Mouse (Mus musculus) 3T3-L1 (cell line): Measurements from ENCODE around the gene Ccser1.
A peak's percentile ranks its signal among the peaks of the same experiment; 100 is the strongest.

ENCODE experiments used
- DNase-seq: peaks from one replicate; pipeline ENCODE4 v3.0.0-alpha.2; 2015; ENCODE audit warnings: low read depth, low spot score

Ccser1 gene

DNA sequence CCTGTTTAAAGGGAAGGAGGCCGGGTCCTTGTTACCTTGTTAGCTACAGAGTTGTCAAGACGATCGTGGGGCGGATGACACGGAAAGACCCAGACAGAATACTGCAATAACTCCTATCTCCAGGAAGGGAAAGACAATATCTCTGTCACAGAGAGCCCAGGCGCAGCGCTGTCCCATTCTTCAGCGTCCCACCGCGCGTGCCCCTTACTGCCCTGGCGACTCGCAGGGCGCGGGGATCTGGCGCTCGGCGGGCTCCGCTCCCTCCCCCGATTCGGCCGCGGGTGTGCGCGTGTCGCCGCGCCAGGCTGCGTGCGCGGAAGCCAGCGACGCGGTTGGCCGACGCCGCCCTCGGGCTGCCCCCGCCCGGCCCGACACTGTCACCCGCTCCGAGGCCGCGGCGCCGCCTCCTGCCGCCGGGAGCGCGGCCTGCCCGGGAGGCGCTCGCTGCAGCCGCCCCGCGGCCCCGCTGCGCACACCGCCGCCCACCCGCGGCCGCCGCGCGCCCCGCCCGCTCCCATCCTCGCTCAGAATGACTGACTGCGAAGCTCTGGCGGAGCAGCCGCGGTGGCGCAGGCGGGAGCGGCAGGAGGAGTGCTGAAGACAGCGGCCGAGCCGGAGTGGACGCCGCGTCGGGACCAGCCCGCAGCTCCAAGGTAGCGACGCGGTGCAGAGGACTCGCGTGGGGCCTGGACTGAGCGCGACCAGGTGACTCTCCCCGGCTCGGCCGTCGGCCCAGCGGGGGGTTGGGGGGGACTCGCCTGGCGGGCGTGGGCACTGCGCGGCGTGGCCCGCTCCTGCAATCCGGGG is at the start of gene Ccser1:
Gene Ccser1 (plus strand): TSS at position 376 of the 807 bp plus-strand sequence.
- no peak for DNase-seq

DNA sequence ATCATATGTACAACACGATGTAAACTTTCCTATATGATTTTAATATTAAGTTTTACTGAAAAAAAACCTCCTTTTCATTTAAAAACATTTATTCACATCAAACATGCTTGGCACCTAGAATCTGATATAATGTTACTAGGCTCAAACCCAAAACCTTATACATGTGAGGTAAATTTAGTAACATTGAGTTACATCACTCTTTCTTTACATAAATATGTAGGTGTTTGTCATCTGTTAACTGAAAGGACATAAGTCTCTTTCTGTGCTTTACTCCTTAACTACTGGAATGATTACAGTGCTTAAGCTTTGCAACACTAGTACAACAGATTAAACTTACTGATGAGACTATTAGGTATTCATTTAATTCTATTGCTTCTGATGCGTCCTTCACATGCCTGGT is 43.7 kb upstream of the Ccser1 start:
- no peak for DNase-seq

DNA sequence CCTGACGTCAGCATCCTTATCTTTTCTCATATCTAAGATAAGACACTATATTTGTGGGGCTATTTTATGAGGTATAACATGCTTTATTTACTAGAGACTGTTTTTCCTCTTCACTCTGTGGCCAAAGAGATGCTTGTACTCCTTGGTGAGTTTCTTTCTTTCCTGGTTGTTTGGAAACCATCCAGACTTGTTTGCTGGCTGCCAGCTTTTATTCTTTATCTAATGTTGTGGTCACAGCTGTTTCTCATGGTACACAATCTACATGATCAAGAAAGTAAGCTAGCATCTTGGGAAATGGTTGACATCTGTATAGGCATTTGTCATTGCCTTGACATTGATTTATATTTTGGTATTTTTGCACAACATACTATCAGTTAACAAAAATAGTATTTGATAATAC is 37.1 kb upstream of the Ccser1 start:
- DNase-seq, result peak; percentile 74

DNA sequence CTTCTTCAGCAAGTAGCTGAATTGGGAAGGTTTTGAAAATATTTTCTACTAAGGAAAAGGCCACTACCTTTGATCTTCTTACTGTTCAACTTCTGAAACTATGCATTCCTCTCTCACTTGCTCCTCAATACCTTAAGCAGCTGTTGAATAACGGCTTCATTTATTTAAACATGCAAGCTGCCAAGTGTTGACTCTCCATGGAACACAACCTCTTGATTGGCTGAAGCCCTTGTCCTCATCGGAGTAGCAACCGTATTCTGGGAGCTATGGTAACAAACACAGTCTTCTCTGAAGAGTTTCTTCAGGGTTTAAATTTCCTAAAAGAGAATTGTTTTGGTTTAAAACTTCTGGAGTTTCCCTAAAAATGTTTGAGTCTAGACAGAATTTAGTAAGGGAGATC is 27.2 kb upstream of the Ccser1 start:
- DNase-seq, result no peak

DNA sequence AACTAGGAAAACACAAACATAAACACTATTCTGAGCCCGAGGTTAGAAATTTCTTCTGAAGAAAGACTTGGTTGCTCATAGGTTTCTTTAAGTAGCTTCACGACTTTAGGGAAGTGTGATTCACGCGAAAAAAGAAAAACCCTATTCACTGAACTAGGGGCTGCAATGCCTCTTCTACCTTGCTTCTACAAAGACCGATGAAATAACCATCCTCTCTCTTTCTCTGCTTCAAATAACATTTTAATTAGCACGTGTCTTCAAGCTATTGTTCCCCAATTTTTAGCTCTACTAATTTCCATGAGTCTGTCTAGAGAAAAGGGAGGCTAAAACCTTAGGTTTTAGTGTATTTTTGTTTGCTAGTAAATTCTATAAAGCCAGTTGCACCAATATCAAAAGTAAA is 25.5 kb upstream of the Ccser1 start:
- DNase-seq, result no peak

DNA sequence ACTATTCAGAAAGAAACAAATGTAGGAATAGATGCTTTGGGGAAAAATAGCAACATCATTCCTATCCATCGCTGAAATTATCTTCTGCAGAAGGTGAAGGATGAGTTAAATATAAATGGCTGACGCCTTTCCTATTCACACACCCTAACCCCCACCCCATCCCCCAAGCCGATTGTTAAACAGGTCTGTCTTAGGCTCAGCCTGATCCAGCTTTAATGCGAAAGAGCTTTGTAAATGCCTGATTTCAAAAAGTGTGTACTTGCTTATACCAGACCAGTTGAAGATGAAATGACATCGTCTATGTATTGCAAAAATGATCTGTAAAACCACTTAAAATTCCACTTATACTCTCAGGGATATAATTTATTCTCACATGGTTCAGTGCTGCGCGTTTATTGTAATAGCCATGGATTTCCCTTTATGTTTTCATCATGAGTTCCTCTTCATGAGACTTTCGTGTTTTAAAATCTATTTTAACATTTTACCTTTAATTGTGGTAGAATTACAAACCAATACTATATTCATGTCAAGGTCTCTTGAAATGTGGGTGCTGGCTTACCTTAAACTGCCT is 25.0 kb upstream of the Ccser1 start:
- DNase-seq, result no peak

DNA sequence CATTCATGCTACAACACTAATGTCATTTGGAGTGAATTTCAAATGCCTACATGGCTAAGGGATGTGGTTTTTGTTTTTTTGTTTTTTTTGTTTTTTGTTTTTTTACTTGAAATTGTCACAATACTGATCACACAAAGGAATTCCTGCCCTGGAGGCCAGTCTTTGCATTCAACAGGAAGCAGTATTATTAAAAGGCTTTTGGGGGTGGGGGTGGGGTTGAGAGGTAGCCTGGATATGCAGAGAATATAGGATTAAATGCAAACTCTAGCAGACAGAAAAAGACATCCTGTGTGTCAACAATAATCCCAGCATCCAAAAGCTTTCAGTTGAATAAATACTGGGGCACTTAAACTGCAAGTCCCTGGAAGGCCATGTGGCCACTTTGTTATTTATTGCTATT is 24.4 kb upstream of the Ccser1 start:
- no peak for DNase-seq

DNA sequence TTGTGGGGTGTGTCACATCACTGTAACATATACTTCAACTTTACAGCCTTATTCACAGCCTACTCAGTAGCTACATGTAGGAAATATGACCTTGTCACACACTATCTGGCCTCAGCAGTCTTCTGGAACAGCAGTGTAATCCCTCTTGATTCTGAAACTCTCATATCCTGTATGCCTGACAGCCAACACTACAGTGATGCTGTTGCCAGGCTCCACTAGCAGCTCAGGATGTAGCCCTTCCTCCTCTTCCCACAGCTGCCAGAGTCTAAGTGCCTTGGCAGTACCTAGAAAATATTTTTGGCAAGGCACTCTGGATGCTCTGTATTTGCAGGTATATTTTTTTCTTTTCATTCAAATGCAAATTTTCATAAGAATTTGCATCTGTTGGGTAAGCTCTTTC is 18.0 kb upstream of the Ccser1 start:
- DNase-seq, result no peak

DNA sequence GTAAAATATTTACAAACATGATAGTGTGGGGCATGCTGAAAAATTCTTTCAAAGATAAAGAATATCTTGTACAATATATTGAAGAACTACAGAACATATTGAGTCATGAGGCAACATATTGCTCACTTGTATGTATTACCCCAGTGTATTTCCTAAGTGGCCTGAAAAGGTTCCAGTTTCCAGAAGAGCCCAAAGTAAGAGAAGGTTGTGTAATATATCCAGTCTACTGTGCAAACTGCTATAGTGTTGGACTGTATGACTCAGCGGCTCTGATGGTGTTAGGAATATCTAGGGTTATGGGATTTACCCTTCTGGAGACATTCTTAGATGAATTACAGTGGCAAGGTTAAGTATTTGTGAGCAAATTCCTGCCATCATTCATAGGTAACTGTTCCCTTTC is 13.2 kb upstream of the Ccser1 start:
- peak; percentile 47 for DNase-seq

DNA sequence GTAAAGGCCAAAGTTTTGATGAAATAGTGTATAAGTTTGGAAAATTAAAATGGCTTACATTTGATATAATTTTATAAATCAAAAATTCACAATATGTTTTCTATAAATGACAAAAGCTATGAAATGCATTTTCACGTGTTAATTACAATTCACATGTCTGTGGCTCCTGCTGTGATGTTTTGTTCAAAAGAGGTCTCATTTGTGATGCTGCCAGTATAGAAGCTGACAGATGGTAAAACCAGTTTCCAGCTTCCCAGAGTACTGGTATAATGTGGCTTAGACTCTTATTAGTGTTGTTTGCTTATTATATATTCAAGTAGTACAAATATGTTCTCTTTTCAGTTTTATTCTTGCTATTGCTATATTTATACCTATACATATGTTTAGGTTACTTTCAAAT is 4.0 kb upstream of the Ccser1 start:
- DNase-seq, result no peak

DNA sequence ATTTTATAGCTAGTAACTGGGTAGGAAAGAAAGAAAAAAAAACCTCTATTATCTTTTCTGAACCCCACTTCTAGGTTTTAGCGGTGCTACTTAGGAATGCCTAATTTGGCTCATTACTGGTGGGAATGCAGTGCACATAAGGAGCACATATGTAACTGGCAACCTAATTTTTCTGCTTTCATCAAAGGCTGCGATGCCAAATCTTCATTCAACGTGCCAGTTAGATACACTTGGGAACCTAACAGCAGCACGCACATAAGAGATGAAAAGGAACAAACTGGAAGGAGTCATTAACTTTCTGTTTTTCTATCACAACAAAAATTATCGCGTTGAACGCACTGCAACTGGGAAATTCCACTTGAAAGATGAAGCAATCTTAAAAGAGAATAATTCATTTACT is 2.6 kb upstream of the Ccser1 start:
- no peak for DNase-seq

DNA sequence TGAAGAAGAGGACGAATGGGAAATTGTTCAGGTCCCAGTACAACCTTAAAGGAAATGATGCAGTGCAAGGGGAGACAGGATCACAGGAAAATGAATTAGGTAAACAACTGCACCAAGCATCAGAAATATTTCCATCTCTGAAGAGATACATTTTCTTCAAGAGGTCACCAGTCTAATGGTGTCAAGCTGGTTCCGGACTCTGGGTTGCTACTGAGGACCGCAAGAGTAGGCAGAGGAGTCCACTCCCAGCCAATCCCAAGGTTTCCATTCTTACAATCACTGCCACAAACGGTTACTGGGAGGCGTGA is 529 bp upstream of the Ccser1 start:
- DNase-seq, result no peak

DNA sequence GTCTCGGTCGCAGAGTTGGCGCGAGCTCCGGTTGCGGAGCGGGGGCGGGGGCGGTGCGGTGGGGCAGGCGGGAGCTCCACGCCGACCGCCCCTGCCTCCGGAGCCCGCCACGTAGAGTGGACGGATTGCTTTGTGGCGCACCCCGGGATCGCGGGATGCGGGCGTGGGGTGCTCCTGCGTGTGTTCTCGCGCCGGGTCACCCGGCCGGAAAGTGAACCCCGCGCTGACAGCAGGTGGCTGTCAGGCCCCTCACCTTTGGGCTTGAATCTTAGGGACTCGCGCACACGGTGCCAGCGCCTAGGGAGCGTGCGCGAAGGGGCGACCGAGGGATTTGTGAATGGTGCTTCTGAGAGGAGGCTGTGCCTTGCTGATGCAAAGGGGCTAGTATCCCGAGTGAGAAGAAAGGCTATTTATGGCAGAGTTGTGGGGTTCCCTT is 650 bp downstream of the Ccser1 start:
- no peak for DNase-seq

DNA sequence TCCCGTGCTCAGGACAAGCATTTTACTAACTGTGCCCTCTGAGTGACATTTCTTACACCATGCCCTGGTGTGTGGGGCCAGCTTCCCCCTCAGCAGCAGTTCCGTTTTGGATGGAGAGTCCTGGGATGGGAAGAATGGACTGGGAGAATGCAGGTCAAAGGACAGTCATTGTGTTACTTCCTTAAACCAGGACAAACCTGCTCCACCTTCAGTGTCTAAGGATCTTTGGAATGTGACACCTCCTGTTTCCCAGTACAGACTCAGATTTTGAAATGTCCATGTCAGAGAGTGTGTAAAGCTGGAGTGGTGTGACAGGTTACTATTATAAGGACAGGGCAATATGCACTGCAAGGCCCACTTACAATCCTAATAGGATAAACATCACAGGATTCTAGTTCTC is 8.9 kb downstream of the Ccser1 start:
- DNase-seq, result no peak

DNA sequence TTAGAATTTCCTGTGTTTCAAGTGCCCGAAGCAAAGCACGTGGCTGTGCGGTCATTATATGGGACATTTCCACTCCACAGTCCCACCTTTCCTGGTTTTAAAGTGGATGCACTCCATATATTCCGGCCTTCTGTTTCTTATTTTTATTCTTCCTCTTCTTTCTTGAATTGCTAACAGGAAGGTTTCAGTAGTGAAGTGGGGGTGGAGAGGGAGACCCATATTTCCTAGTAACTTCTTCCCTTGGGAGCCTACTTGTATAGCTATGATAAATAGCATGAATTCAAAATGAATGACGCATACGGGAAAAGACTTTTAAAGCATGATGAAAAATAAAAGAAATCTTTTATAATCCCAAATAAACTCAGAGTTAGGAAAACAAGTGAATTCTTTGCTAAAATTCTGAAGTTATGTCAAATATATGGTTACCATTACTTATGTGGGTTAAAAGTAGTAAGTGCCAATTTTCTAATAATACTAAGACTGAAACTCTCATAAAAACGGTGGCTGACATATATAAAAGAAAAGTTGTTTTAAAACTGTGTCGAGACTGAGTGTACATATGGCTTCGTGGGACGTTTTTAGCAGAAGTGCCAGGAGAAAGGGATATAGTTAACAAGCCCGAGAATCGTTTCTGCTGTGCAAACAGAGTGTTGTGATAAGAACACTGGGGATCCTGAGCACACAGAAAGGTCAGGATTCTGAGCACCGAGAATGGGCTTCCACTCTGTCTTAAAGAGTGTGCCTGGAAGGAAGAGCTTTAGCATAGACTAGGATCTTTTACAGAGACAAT is 11.7 kb downstream of the Ccser1 start:
- peak; percentile 27 for DNase-seq

DNA sequence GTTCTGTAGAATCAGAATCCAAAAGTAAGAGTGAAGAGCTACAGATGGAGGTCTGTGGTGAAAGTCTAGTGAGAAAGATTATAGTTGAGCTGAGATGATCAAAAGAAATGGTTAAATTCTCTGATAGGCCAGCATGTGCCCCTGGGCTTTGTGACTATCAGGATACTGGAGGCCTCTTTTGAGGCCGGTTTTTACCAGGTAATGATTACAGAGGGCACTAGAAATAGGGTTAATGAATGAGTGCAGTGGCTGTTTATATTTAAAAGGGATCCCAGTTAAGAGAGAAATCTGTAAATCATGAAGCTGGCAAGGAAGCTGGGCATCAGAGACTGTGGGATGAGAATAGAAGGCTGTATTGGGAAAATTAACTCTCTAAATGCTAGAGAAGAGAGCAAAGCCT is 23.2 kb downstream of the Ccser1 start:
- DNase-seq, result no peak

DNA sequence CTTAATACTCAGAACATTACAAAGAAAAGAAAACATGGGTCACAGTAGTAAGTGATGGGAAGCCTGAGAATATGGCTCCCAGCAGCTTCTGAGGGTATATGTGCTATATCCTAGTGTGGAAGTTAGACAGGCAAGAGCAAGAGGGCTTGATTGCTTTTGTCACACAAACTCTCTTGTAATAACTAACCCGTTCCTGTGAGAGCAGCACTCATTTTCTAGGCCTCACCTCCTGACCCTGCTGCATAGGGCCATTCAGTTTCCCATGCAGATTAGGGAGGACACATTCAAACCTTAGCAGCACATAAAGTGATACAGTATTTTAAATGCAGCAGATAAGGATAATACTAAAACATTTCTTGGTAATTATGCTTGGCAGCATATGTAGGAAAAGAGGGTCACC is 25.9 kb downstream of the Ccser1 start:
- DNase-seq, result peak; percentile 25

DNA sequence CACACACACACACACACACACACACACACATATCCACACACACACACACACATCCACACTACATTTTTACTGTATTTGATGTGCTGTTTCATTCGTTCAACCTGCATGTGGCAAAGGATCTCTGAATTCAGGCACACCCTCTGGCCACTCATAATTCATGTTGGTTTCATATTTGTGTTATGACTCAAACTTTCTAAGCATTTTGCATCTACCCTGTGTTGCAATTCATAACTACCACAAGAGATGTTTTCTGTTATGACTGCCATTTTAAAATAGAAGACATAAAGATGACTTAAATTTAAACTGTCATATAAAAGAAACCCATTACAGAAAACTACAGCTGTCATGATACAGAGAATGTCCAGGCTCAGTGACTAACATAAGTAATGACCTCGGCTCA is 26.5 kb downstream of the Ccser1 start:
- DNase-seq, result peak; percentile 90

DNA sequence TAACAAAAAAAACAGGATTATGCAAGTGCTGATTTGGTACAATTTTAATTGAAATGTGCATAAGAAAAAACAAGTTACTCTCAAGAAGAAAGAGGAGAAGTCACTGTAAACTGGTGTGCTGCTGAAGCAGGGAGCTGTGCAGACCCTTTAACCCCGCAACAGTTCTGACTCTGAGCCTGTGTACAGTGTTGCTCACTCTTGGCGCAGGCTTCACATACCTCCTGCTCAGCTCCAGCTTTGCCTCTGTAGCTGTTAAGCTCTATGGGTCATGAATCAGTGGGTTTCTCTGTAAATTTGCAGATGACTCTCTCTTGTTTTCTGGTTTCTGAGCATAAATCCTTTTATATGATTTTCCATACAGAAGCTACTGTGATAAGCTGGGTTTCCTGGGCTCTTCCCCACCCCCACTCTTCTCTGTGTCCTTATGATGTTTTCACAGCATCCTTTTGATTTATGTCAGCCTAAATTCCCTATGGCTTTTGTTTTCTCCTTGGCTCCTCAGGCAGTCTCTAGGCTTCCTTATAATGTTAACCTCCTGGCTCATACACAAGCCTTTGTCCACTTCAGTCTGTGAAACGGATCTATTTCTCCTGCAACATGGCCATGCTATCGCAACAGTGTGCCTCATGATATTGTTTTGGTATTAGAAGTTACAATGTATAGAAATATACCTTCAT is 30.1 kb downstream of the Ccser1 start:
- DNase-seq, result peak; percentile 65

DNA sequence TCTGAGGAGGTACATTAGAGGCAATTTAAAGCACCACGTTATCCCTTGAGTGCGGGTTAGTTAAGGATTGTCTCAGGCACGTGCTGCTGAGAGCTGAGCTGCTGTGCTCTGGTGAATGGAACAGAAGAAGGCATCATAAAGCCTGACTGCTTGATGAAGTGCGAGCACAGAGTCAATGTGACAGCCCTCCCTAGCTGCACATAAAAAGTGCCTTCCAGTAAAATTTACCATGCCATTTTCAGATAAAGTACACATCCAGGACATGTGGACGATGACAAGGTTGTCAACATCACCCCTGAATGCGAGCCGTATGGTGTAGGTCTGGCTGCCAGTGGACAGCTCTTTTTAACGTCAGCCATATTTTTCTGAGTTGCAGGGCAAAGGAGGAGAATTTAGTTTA is 35.6 kb downstream of the Ccser1 start:
- DNase-seq, result no peak

DNA sequence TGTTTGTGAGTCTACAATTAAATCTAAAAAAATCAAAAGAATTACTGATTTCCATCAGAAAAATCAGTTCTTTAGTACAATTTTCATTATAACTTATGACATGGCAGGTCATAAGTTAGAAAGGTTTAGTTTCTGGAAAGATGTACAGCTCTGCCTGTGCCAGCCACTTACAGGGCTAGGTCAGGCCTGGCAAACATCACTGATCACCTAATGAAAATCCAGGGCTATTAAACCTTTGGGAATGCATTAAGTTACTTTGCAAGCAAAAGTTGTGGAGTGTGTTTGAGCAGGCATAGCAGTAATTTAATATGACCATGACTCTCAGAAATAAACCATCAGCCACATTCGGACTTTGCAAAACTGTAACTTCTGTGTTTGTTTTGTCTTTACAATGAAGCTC is 36.4 kb downstream of the Ccser1 start:
- no peak for DNase-seq

DNA sequence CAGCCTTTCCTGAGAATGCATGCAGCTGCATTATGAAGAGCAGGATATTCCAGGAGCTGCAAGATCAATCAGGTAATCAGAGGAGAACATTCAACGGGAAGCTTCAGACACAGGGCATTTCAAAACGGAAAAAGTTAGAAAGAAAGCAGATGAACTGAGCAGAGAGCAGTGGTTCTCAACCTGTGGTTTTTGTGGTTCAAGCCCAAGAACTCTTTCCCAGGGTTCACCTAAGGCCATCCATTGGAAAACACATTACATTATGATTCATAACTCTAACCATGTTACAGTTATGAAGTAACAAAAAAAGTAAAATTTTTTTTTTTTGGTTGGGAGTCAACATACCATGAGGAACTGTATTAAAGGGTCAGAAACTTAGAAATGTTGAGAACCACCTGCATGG is 37.6 kb downstream of the Ccser1 start:
- peak; percentile 86 for DNase-seq
